Mouse (Mus musculus) kidney, postnatal 4 days (tissue): ENCODE data around the gene Adgrb2.

Source experiments
- DNase-seq, 2 experiments: peaks; one replicate each; pipeline ENCODE4 v3.0.0; 2021; ENCODE audit warnings: mixed read lengths in 2 of 2

Adgrb2 gene

GRCm38 (mm10) chr4:130033496-130033895 lies 48.8 kb downstream of the Adgrb2 start:
- no peak for DNase-seq

GRCm38 (mm10) chr4:130036112-130036511 lies 51.4 kb downstream of the Adgrb2 start:
- peak; percentile 72 to 75 for DNase-seq

- DNase-seq, result peak; percentile 82 to 87
Measured at GRCm38 (mm10) chr4:130036573-130037401, 52.1 kb downstream of the Adgrb2 start.

- DNase-seq, result no peak
Measured at GRCm38 (mm10) chr4:130039351-130039750, 54.7 kb downstream of the Adgrb2 start.

GRCm38 (mm10) chr4:130041076-130041475 lies 56.4 kb downstream of the Adgrb2 start:
- DNase-seq, result no peak

GRCm38 (mm10) chr4:130044211-130044610 lies 59.5 kb downstream of the Adgrb2 start:
- no peak for DNase-seq

GRCm38 (mm10) chr4:130045609-130046008 lies 60.9 kb downstream of the Adgrb2 start:
- DNase-seq, result peak; percentile 60 to 72

GRCm38 (mm10) chr4:130047331-130048202 lies 62.9 kb downstream of the Adgrb2 start, which contains the start of gene Col16a1:
Col16a1 (plus strand) TSS chr4:130047840.
- DNase-seq, result peak; percentile 95 to 97

- DNase-seq, result no peak
Measured at GRCm38 (mm10) chr4:130048203-130048479, 63.5 kb downstream of the Adgrb2 start.

GRCm38 (mm10) chr4:130050056-130050824 lies 65.6 kb downstream of the Adgrb2 start:
- peak; percentile 78 to 85 for DNase-seq

- no peak for DNase-seq
Measured at GRCm38 (mm10) chr4:130052283-130052682, 67.6 kb downstream of the Adgrb2 start.

GRCm38 (mm10) chr4:130053111-130053510 lies 68.4 kb downstream of the Adgrb2 start:
- DNase-seq, result no peak

- DNase-seq, result no peak
Measured at GRCm38 (mm10) chr4:130054727-130055126, 70.1 kb downstream of the Adgrb2 start.

- no peak for DNase-seq
Measured at GRCm38 (mm10) chr4:130055160-130056010, 70.7 kb downstream of the Adgrb2 start.

- DNase-seq, result no peak
Measured at GRCm38 (mm10) chr4:130056011-130056322, 71.3 kb downstream of the Adgrb2 start.

GRCm38 (mm10) chr4:130056471-130056870 lies 71.8 kb downstream of the Adgrb2 start:
- DNase-seq, result no peak

- no peak for DNase-seq
Measured at GRCm38 (mm10) chr4:130060937-130061336, 76.3 kb downstream of the Adgrb2 start.

- DNase-seq, result no peak
Measured at GRCm38 (mm10) chr4:130063191-130063590, 78.5 kb downstream of the Adgrb2 start.

- DNase-seq, result peak; percentile 68 to 77
Measured at GRCm38 (mm10) chr4:130066816-130067215, 82.1 kb downstream of the Adgrb2 start.

GRCm38 (mm10) chr4:130070523-130070922 lies 85.9 kb downstream of the Adgrb2 start:
- DNase-seq, result no peak

GRCm38 (mm10) chr4:130071758-130072157 lies 87.1 kb downstream of the Adgrb2 start:
- no peak for DNase-seq
